Mouse (Mus musculus) neutrophil, adult 5-6 weeks (primary cell): ENCODE measurements around the gene Zfp668. TPM values are rescaled to one million over a fixed set of nuclear protein-coding genes. Genes with fewer than 3 reads are reported as not detected.
"Not testable (repeated sequence)": the region's sequence is repeated elsewhere in the genome, so short reads cannot be mapped to it uniquely, and the experiment has no call there.

Source experiments
- ATAC-seq: fragments of 151-379, 151-347 bp; 2 replicates; pipeline ENCODE4 v1.8.0; 2017; ENCODE audit warnings: mild to moderate bottlenecking, moderate TSS enrichment; ENCODE audit not compliant: insufficient number of reproducible peaks, poor library complexity, low FRiP score, severe bottlenecking; ENCODE audit errors: extremely low read depth
- total RNA-seq: library from RNA; stranded (forward); fragments of 200-1000 nt; gene quantifications from 2 replicates; pipeline ENCODE4 v1.2.3, GENCODE M21; 2017

Gene Zfp668
- total RNA-seq, 1 experiment from 2014 or later, result 6.2 TPM

GRCm38 (mm10) chr7:127896384-127896783, 19.8 kb upstream of the Zfp668 start:
- ATAC-seq, result peak; percentile 51; the same call in 1 of the 2 replicates

- not testable (repeated sequence) for ATAC-seq
These were observed 19.3 kb upstream of the Zfp668 start for GRCm38 (mm10) chr7:127895891-127896290.

- peak; percentile 86 for ATAC-seq
These were observed 18.8 kb upstream of the Zfp668 start, which contains the start of the genes Gm21974 and Vkorc1 for GRCm38 (mm10) chr7:127895442-127895841. Gene Gm21974 (minus strand): TSS chr7:127895454. Gene Vkorc1 (minus strand): TSS chr7:127895617.

- ATAC-seq, result no peak
These were observed 17.9 kb upstream of the Zfp668 start for GRCm38 (mm10) chr7:127894480-127894879.

GRCm38 (mm10) chr7:127890798-127891197, 14.2 kb upstream of the Zfp668 start, which contains the start of gene Prss53:
Gene Prss53 (minus strand): TSS chr7:127890970.
- ATAC-seq, result no peak

GRCm38 (mm10) chr7:127888821-127889220, 12.2 kb upstream of the Zfp668 start:
- no peak for ATAC-seq

- ATAC-seq, result no peak
These were observed 11.2 kb upstream of the Zfp668 start for GRCm38 (mm10) chr7:127887781-127888180.

GRCm38 (mm10) chr7:127887191-127887590, 10.6 kb upstream of the Zfp668 start:
- ATAC-seq, result no peak

GRCm38 (mm10) chr7:127886551-127886950, 9.9 kb upstream of the Zfp668 start:
- no peak for ATAC-seq

GRCm38 (mm10) chr7:127885951-127886350, 9.3 kb upstream of the Zfp668 start:
- no peak for ATAC-seq

- no peak for ATAC-seq
These were observed 3.8 kb upstream of the Zfp668 start for GRCm38 (mm10) chr7:127880431-127880830.

GRCm38 (mm10) chr7:127879301-127879700, 2.7 kb upstream of the Zfp668 start:
- ATAC-seq, result no peak

- ATAC-seq, result peak; percentile 33
These were observed 574 bp downstream of the Zfp668 start, which contains the start of gene Zfp646 for GRCm38 (mm10) chr7:127876041-127876466. Gene Zfp646 (plus strand): TSS chr7:127876221.

- peak; percentile 59 for ATAC-seq
These were observed 1.0 kb downstream of the Zfp668 start for GRCm38 (mm10) chr7:127875627-127876001.

- ATAC-seq, result no peak
These were observed 1.6 kb downstream of the Zfp668 start for GRCm38 (mm10) chr7:127874812-127875626.

- ATAC-seq, result no peak
These were observed 6.3 kb downstream of the Zfp668 start for GRCm38 (mm10) chr7:127870136-127870821.

GRCm38 (mm10) chr7:127869149-127869810, 7.3 kb downstream of the Zfp668 start:
- no peak for ATAC-seq

- no peak for ATAC-seq
These were observed 9.0 kb downstream of the Zfp668 start for GRCm38 (mm10) chr7:127867641-127868040.

GRCm38 (mm10) chr7:127866434-127866833, 10.2 kb downstream of the Zfp668 start:
- no peak for ATAC-seq
